ENCODE assay signal across 12 mouse cellular contexts in the genomic region with DNA sequence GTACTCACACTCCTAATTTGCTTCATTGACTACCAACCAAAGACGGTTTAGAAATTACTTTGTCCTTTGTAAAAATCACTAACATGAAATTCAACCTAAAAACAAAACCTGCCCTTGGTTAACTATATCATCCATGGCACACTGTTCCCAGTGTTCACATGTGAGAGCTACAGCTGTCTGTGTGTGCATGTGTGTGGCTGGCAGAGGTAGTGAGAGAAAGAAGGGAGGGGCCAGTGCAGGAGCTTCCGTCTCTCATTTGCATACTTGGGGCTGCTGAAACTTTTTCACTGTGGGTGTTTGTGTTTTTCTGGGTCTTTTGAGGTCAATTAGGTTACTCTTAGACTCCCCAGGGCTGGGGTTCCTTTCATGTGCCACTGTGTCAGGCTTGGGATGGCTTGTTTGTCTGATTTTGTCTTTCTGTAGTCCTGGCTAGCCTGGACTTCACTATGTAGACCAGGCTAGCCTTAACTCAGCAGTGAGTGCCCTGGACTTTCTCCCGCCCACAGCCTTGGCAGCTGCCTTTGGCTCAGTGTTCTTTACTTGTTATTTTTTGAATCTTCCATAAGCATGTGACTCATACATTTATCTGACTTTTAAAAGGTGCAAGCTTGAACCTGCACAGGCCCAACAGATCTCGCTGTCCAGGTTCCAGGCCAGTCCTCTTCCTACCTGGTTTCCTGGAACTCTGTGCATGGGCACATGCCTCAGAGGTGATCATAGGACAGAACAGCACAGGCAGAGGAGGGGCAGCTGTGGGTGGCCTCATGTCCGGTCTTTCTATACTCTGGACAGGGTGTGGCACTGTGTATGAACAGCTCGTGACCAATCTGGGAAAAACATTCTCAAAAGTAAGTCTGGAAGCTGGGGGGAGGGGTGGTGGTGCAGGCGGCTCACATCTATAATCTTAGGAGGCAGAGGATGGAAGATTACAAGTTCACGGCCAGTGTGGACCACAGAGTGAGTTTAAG. TPM values are rescaled to one million over a fixed set of nuclear protein-coding genes. Genes with fewer than 3 reads are reported as not detected.
DNase-seq lines count a peak whose midpoint lies in the region; ATAC-seq lines count a peak whose summit lies in the region.
"Had no signal": no experiment of that assay in that cellular context is flagged by ENCODE, and none has a peak within 500 bp of the region (broad histone marks: within the 10 kb centered on the region; RNA-seq: fewer than 3 reads in every experiment).

No protein-coding gene starts in this region.

- H3K9me3 ChIP-seq in heart, embryonic 10.5 days, result no peaks in the 10 kb centered on the region
- no peaks in the 10 kb centered on the region for H3K9me3 ChIP-seq in hindbrain, embryonic 16.5 days (ENCODE audit: control insufficient read depth, low read length)

- no peak for ATAC-seq in hindbrain, embryonic 16.5 days
- ATAC-seq: activated CD4-positive, CD25-positive, alpha-beta regulatory T cell, adult 4 months had no signal

- no peak overlapping the region for H3K9ac ChIP-seq in hindbrain, embryonic 16.5 days (ENCODE audit: low read depth, low read length)

- no peak overlapping the region for H3K4me3 ChIP-seq in heart, embryonic 10.5 days
- H3K4me3 ChIP-seq in hindbrain, embryonic 16.5 days (ENCODE audit: low read length), result no peak overlapping the region

- WGBS in heart, embryonic 10.5 days, result 72% methylated on average over 8 of the region's 8 CpGs
- WGBS in hindbrain, embryonic 16.5 days, result 81% methylated on average over 8 of the region's 8 CpGs

- H3K36me3 ChIP-seq in heart, embryonic 10.5 days, result peaks cover 60% of the 10 kb centered on the region
- peaks cover 25% of the 10 kb centered on the region for H3K36me3 ChIP-seq in hindbrain, embryonic 16.5 days (ENCODE audit: control insufficient read depth, insufficient read depth, low read length)

- no peak overlapping the region for H3K4me2 ChIP-seq in hindbrain, embryonic 16.5 days (ENCODE audit: low read length)

- H3K4me1 ChIP-seq in heart, embryonic 10.5 days, result peaks cover 23% of the 10 kb centered on the region; the same call in 1 of the 2 replicates
- no peaks in the 10 kb centered on the region for H3K4me1 ChIP-seq in hindbrain, embryonic 16.5 days (ENCODE audit: control insufficient read depth, insufficient read depth, low read depth, low read length)

- no peaks in the 10 kb centered on the region for H3K27me3 ChIP-seq in heart, embryonic 10.5 days (ENCODE audit: insufficient read depth, poor library complexity, severe bottlenecking)
- H3K27me3 ChIP-seq in hindbrain, embryonic 16.5 days (replicated peaks; ENCODE audit: control insufficient read depth, insufficient read depth, low read length), result no peaks in the 10 kb centered on the region

- no peak for DNase-seq in heart, embryonic 10.5 days (ENCODE audit: low spot score)
- no peak for DNase-seq in heart, adult 11 months
- peak; percentile 42 to 75 for DNase-seq in urinary bladder, adult 18-20 months (ENCODE audit: low spot score in 2 of 2)
- no peak for DNase-seq in urinary bladder, postnatal 4 days (ENCODE audit: low spot score in 2 of 2)
- peak; percentile 44 for DNase-seq in lung, postnatal 14 days
- no peak for DNase-seq in layer of hippocampus, postnatal 36 days
- DNase-seq in cerebellum, adult 18-20 months, result no peak
- DNase-seq: B cell, adult 2 months; right cerebral cortex, adult 18-20 months; thymus, postnatal 25 days had no signal

- peak overlapping the region; percentile 63 for H3K27ac ChIP-seq in heart, embryonic 10.5 days
- no peak overlapping the region for H3K27ac ChIP-seq in hindbrain, embryonic 16.5 days (ENCODE audit: low read depth, low read length)

RNA-seq across cellular contexts. Expression of a gene that starts 11.9 kb away (rescaled TPM):
- polyA plus RNA-seq in heart, embryonic 10.5 days (2016; fragmentation: Nextera tagmentation; extraction: Ambion mirVana), result 25.8 and 27.5 TPM in 2 replicates
- polyA plus RNA-seq in hindbrain, embryonic 16.5 days (2015; fragmentation: Nextera tagmentation; extraction: Ambion mirVana), result 39.4 and 43.3 TPM in 2 replicates
- 10 to 100 TPM; 19.6 to 19.7 TPM for total RNA-seq in layer of hippocampus, postnatal 36 days (2021)

Comparison
In these comparisons a context has a peak if more than half of its experiments do, and no peak if none do; other contexts are left out.
1. DNase-seq: peak in urinary bladder, adult 18-20 months (2 of 2) and lung, postnatal 14 days (single experiment); none in heart, embryonic 10.5 days (single experiment), heart, adult 11 months (single experiment), urinary bladder, postnatal 4 days (0 of 2), layer of hippocampus, postnatal 36 days (0 of 2) and cerebellum, adult 18-20 months (0 of 2).